Mouse (Mus musculus): ENCODE measurements around the gene Ston1.

- TF ChIP-seq POLR2A (IDR thresholded peaks at IDR 0.05; ENCODE audit: insufficient read length, low read depth) (no peak), MAX (IDR thresholded peaks at IDR 0.05; ENCODE audit: low read depth) (no peak)
These were observed 68.6 kb downstream of the Ston1 start for GRCm38 (mm10) chr17:88666076-88666475.
